Mouse (Mus musculus) heart, adult 8-10 months (tissue): ENCODE data around the gene Tbcc. TPM values are rescaled to one million over a fixed set of nuclear protein-coding genes. Genes with fewer than 3 reads are reported as not detected.
A peak's percentile ranks its signal among the peaks of the same experiment; 100 is the strongest.
"Not testable (repeated sequence)": the region's sequence is repeated elsewhere in the genome, so short reads cannot be mapped to it uniquely, and the experiment has no call there.

ENCODE experiments used
- DNase-seq: peaks from one replicate; pipeline ENCODE4 v3.0.0; 2022; ENCODE audit warnings: low spot score
- total RNA-seq, 4 experiments: library from RNA; stranded (reverse); gene quantifications; 2 replicates each; pipeline ENCODE4 v1.2.4; 2022

Gene Tbcc
- total RNA-seq: 10 to 100 TPM; 15.4 to 18.6 (median 17.3) TPM

DNA sequence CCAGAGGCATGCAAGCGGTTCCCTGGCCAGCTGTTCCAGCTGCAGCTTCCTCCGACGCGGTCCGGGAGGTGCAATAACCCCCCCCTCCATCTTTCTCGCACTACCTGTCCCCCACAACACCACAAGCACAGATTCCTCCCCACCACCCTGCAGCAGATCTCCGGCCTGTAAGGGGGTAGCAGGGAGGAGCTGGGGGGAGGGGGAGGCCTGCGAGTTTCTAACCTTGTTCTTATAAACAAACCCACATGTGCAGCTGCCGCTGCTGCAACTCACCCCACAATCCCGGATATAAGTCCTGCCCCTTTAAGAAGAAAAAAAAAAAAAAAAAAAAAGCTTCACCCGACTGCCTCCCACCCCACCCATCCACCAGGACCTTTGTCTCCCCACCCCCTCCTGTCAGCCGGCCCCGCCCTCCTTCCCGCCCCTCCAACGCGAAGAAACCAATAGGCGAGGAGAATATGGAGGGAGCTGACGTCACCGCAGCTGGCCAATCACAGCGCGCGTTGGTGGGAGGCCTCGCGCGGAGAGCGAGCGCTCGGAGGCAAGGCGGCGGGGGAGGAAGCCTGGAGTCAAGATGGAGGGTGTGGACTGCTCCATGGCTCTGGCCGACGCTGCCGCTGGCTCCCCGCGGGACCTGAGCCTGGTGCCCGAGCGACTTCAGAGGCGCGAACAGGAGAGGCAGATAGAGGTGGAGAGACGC, at the start of gene Tbcc:
Gene Tbcc, plus strand, starts transcription at position 569 of the 700 bp plus-strand sequence.
- peak; percentile 95 for DNase-seq

DNA sequence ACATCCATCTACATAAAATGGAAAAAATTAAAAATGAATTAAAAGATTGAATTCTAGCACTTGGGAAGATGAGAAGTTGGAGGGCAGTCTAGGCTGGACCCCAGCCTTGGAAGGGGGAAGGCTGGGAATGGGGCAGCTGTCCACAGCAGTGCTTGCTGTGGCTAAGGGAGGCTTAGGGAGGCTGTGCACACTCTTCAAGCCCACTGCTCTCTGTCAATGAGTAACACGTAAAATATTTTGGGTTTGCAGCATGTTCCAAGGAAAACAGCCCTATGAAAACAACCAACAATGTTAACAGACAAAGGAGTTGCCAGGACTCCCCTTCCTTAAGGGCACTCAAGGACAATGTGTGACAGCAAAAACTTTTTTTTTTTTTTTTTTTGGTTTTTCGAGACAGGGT, 47.5 kb upstream of the Tbcc start:
- no peak for DNase-seq

DNA sequence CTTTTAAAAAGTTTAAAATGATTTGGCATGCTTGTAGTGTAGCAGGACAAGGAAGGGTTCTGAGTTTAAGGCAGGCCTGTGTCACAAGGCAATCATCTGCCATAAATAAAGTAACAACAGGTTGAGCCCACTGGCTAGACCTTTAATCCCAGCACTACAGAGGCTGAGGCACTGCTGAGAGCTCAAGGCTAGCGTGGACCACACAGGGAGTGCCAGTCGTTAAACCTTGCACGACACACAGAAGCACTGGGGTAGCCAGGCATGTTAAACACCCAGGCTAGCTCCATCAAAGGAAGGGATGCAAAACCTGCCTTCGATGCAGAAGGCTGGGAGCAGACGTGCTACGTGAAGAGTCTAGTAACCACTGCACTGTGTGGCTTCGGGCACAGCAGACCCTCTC, 46.8 kb upstream of the Tbcc start:
- DNase-seq: no peak

DNA sequence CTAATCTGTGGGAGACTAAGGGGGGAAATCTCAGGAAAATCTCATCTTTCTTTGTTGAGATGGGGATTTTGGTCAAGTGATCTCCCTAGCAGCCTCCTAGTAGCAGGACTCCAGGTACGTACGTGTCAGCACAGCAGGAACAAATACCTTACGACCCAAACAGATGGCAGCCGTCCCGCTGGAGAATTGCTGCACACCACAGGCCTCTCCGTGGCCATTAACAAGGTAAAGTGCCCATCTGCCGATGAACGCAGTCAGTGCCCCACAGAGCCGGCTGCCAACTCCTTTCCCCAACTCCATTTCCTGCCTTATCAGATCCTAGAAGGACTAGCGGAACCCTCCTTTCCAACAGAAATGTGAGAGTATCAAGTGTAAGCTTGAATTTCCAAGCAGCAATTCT, 45.7 kb upstream of the Tbcc start:
- DNase-seq: no peak

DNA sequence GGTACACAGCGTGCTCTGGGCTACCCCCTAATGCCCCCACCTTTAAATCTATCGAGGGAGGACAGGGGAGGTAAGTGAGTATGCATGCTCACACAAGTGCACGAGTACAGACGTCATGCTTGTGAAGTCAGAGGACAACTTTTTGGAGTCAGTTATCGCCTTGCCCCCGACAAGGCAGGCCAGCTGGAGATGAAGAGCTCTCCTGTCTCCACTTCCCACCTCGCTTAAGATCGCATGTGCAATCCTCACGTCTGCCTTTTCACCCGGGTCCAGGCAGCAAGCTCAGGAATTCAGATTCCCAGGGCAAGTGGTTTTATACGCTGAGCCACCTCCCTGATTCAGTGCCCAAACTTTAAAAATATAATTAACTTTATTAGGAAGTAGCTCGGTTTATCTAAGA, 45.2 kb upstream of the Tbcc start:
- DNase-seq: no peak

DNA sequence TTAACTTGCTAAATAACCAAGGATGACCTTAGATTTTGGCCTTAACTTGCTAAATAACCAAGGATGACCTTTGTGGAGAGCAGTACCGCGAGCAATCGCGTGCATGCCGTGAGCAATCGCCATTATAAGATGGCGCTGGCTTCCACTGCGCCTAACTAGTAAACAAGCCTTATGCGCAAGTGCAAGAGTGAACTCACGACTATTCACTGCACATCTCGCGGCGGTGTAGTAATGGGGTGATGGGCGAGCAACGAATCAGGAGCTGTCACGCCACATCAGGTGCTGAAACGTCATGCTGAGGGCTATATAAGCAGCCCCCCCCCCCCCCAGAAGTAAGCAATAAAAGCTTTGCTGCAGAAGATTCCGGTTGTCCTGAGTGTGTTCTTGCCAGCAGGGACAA, 43.9 kb upstream of the Tbcc start:
- DNase-seq: not testable (repeated sequence)

DNA sequence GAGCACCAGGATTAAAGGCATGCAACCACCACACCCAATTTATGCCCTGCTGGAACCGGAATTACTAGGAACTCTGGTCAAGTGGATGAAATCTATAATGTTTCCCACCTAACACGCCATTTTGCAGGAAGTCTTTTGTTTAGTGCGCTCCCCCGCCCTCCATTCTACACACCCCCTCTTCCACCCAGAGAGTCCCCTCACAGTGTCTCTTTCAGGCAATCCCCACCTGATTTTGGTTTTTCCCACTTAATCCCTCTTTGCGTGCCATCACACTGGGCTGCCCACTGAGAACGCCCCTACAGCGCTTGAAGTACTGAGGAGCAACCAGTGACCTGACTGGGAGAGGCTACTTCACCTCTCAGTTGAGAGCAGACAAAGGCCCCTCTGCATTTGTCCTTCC, 43.3 kb upstream of the Tbcc start:
- DNase-seq: no peak

DNA sequence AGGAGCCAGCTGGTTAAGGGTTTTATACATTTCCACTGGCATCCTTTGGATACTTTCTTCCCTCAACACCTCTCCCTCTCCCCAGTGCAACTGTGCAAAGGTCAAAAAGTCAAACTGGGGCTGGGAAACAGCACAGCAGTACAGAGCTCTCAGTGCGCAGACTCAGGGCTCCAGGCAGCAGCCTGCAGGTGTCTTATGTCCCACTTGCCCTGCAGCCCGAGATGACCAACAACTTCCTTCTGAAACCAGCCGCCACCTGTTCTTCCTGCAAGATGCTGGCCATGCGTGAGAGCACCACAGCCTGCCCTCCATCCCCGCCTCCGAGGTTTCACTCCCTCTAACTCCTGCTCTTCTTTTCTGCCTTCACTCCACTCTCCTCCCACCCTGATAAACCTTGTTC, 37.8 kb upstream of the Tbcc start:
- no peak for DNase-seq

DNA sequence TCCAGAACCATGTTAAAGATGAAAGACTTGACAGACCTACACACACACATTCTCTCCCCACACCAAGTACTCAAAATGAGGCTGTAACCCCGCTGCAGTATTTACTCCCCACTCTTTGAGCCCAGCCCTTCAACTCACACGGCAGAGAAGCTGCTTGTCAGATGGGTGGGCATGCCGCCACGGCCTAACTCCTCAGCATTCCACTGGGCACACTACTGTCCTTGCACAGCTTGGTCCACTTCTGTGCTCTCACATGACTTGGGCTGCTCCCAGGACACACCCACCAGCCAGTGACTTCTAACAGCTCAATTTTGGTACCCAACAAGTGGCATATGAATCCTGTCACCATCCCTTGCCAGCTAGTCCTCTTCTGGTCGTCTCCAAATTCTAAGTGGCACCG, 37.2 kb upstream of the Tbcc start:
- peak; percentile 74 for DNase-seq

DNA sequence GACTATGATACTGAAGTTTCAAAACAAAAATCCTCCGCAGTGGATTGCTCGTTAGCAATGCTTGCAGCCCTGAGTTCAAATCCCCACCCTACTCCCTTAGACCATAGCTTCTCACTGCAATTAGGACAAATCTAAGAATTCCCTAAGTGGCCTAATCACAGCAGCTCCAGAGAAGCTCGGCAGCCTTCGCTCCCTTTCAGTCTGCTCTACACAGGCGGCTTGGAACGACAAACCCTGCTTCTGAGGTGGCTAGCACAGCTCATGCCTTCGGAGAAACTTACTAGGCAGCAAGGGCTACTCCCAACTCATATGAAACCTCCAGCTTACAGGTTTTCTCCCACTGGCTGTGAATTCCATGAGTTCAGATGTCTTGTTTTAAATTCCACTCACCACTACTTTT, 36.4 kb upstream of the Tbcc start:
- DNase-seq: no peak

DNA sequence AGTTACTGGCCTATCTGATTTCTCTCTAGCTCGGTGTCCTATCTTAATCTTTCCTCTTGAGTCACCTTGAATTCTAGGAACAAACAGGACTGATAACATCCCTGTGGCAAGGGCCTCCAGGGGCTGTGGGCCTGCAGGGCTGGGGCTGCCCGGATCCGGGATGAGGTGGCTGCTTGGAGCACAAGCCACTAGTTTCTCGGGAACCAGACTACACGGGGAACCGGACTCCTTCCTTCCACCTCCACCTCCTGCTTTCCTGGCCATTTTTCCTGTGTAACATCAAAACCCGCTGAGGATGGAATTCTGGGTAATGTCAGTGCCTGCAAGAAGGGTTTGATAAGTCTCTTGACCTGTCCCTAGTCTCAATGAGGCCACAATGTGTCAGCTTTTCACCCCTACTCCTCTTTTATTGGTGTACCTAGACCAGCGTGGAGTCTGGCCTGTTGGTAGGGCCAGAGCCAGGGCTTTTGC, 35.8 kb upstream of the Tbcc start:
- no peak for DNase-seq

DNA sequence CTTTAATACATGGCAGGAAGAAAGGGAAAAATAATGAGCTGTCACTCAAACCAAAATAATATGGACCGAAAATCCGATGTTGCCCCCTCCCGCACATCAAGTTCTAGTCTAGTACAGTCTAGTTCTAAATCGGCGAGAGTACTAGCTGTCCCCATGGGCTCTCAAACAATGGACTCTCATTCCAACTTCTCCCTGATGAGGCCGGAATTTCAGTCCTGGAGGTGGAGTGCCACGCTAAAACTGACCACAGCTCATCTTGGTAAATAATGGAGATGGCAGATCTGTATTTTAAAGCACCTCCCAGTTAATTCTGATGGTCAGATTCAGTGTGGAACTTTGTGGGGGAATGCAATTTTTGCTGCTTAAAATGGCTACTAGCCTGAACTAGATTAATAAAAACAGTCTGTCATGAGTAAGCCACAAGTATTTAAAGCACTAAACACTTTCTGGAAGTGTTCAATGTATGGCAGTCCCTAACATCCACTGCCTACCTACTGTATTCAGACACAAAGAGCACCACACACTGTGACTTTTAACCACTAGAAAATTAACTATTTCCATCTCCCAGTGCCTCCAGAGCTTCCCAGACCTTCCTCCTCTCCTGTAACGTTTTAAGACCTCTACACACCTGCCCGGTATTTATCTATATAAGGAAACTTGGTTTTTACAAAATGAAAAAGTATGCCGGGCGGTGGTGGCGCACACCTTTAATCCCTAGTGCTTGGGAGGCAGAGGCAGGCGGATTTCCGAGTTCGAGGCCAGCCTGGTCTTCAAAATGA, 35.0 kb upstream of the Tbcc start:
- no peak for DNase-seq

DNA sequence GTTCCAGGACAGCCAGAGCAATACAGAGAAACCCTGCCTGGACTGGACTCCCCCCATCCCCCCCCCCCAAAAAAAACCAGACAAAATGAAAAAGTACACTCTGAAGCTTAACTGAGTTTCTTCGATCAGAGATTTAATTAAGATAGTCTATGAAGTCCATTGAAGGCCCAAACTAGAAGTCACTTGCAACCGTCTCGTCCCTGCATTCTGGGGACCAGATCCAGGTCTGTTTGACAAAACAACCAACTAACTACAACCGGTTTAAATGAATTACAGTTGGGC, 34.4 kb upstream of the Tbcc start:
- DNase-seq: no peak

DNA sequence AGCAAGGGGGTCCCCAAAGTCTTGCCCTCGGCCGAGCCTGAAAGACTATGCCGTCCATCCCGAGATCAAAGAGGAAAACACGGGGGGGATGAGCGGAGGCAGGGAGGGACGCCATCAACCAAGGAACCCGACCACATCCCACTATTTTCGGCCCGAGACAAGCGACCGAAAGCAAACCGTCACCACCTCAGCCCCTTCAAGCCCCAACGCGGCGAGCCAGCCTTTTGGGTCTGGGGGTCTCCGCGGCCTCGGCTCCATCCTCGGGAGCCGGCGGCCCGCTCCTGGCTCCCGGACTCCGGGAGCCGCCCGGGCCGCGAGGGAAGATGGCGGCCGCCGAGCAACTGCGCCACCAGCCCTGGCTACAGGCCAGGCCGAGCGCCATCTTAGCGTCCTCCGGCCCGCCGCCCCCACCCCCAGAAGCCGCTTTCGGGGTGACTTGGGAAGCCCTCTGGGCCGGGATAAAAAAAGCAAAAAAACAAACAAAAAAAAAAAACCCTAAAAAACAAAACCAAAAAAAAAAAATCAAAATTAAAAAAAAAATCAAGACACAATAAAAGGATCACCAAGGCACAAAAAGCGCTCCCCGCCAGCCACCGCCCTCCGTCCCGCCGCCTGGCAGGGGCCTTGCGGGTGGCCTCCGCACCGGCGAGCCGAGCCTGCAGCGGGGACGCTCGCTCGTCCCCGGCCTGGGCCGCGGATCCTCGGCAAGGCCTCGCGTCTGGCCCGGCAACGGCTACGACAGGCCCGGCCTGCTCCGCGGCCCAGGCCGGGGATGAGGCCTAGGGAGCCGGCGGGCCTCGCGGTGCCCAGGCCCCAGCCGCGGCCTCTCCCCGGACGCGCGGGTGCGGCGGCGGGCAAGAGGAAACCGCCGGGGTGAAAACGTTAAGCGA, 33.8 kb upstream of the Tbcc start:
- peak; percentile 68 for DNase-seq

DNA sequence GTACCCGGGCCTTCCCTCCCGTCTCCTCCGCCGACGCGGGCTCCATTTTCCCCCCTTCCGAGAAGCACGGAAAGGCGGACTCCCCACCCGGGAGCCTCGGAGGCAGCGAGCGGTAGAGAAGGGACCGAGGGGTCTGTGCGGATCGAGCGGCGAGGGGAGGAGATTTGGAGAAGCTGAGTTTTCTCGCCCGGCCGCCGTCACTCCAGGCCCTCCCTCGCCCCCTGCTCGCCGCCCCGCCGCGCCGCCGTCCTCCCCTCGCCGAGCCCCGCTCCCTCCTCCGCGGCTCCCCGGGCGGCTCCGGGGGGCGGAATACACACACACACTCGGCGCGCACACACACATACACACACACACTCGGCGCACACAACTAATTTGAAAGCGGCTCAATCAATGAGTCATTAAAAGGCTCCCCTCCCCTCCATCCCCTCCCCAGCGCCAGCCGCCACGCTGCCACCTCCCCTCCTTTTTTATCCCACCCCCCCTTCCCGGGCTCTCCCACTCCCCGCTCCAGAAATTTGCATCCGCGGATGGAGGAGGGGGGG, 33.1 kb upstream of the Tbcc start:
- DNase-seq: peak; percentile 73

DNA sequence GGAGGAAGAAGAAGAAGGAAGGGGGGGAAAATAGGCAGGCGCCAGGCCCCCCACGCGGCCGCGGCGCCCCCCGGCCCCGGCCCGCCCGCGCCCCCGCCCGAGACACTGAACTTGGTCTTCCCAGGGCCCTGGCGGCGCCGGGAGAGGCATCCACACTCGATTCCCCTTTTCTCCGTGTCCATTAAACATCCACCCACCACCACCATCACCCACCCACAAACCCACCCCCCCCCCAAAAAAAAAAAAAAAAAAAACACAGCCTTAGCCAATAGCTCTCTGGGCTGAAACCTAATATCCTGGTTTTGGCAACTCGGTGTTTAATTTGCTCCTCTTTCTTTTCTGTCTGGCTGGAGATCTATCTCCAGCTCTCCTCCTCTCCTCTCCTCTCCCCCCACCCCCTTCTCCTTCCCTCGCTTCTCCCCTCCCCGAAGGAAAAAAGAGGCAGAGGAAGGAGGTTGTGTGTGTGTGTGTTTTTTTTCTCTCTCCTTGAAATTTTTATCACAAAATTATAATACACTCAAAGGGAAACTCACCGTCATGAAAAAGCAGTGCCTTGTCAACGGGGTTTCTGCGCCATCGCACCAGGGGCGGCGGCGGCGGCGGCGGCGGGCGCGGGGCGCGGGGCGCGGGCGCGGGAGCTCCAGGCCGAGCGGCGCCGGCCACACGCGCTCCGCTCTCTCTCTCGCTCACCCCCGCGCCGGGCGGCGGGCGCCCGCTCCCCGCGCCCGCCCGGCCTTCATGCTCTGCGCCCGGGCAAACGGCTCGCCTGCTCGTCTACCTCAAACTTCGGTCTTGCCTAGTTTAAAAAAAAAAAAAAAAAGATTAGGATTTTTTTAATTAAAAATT, 32.4 kb upstream of the Tbcc start, which contains the start of gene Bicral:
Gene Bicral, minus strand, starts transcription at position 580 of the 846 bp plus-strand sequence.
- peak; percentile 61 for DNase-seq

DNA sequence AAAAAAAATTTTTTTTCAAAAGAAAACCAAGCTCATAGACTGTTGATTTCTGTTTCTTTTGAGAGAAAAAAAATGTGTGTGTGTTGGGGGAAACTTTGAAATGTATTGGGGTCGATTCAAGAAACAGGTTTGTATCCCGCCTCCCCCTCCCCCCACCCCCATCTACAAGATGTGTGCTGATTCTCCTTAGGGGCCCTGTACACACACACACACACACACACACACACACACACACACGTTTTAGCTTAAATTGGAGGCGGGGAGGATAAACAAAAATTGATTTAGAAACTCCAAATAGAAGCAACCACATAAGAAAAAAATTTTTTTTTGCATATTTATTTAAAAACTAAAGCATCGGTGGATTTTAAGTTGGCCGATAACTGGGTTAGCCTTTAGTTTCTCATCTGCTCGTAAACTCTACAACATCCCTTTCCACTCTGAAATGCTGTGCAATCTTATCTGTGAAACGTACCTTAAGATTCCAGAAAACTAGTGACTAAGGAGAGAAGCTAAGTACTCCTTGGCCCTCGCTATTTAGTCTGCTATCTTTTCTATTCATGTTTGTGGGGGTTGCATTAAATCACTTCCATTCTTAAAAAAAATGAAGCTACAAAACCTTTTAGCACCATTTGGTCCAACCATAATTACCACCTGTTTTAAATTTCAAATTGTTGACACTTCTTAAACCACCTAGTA, 31.6 kb upstream of the Tbcc start:
- no peak for DNase-seq

DNA sequence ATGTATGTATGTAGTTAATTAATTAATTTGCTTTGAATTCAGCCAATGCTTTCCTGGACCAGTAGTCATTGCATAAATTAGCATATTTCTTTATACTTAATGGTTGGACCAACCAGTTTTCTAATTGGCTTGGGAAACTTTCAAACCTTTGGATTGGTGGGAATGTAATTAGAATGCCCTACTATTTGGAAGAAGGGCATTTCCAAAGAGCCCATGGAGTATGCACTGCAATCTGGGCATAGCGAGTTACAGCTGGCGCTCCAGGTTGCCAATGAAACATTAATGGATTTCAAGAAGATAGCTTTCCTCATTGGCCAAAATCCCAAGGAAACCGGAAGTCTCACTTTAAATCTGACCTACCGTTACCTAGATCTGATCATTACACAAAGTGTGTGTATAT, 30.4 kb upstream of the Tbcc start:
- no peak for DNase-seq

DNA sequence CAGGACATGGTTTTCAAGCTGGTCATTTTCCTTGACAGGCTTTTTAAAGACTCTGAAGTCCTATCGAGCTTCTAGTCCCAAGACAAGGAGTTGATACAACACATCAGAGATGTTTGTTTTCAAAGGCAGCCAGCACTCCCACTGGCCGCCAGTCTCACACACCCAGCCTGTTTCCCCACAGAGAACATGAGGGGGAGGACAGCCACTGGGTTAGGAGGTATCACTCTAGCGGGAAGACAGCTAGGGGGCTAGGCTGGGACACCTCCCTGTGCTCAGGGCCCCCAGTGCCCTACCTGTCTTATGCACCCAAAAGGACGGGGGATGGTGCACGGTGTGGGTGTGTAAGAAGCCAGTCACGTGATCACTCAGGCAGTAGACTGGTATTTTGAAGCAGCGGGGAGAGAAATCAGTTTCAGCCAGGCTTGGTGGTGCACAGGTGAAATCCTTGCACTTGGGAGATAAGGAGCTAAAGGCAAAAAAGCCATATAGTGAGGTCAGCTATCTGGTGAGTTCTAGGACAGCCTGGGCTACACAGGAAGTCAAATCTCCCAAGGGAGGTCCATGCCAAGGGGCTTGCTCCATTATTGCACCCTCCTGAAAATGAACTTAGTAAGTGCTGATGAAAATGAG, 25.8 kb upstream of the Tbcc start:
- no peak for DNase-seq

DNA sequence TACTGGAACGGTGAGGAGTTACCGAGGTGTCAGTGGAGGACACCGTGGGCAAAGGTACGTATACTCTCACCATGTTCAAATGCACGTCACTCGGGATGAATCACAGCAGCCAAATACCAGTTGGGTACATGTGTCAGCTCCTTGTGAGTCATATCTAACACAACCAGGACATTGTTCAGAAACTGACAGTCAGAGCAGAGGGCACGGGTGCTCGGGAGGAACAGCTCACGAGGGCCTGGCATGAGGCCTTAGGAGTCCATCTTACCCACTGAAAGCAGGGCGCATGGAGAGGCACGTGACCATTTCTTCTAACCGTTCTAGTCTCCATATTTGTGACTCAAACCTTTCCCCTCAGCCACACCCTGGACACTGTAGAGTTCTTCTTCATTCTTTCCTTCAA, 23.6 kb upstream of the Tbcc start:
- no peak for DNase-seq
